Mouse (Mus musculus) layer of hippocampus, adult 18-20 months (tissue): ENCODE measurements around the gene Ifnl2. TPM values are rescaled to one million over a fixed set of nuclear protein-coding genes. Genes with fewer than 3 reads are reported as not detected.
"Not testable (repeated sequence)": the region's sequence is repeated elsewhere in the genome, so short reads cannot be mapped to it uniquely, and the experiment has no call there.

Source experiments
- DNase-seq, 2 experiments: peaks; one replicate each; pipeline ENCODE4 v3.0.0; 2022; ENCODE audit warnings: low spot score in 2 of 2
- long read RNA-seq: library from polyadenylated mRNA; stranded (forward); transcript quantifications from one replicate; pipeline ENCODE4 v2.0.0, GENCODE M21; 2021
- total RNA-seq, 2 experiments: library from RNA; stranded (reverse); gene quantifications; 2 replicates each; pipeline ENCODE4 v1.2.3; 2021

Gene Ifnl2
- total RNA-seq: not detected
- long read RNA-seq: 0 reads

GRCm38 (mm10) chr7:28510405-28510974, at the start of gene Ifnl2:
Gene Ifnl2 (minus strand): TSS chr7:28510455.
- DNase-seq: not testable (repeated sequence)

- no peak for DNase-seq
Measured at GRCm38 (mm10) chr7:28558486-28558885, 48.2 kb upstream of the Ifnl2 start.

GRCm38 (mm10) chr7:28557708-28558107, 47.5 kb upstream of the Ifnl2 start:
- no peak for DNase-seq

GRCm38 (mm10) chr7:28557069-28557468, 46.8 kb upstream of the Ifnl2 start:
- DNase-seq: no peak

- DNase-seq: no peak
Measured at GRCm38 (mm10) chr7:28555939-28556535, 45.8 kb upstream of the Ifnl2 start.

GRCm38 (mm10) chr7:28553076-28553475, 42.8 kb upstream of the Ifnl2 start:
- no peak for DNase-seq

GRCm38 (mm10) chr7:28547628-28548027, 37.4 kb upstream of the Ifnl2 start:
- no peak for DNase-seq

- DNase-seq: no peak
Measured at GRCm38 (mm10) chr7:28547154-28547553, 36.9 kb upstream of the Ifnl2 start, which contains the start of gene Nccrp1. Gene Nccrp1 (minus strand): TSS chr7:28547254.

GRCm38 (mm10) chr7:28546649-28547048, 36.4 kb upstream of the Ifnl2 start:
- no peak for DNase-seq

- DNase-seq: no peak
Measured at GRCm38 (mm10) chr7:28545891-28546210, 35.6 kb upstream of the Ifnl2 start.

- DNase-seq: no peak
Measured at GRCm38 (mm10) chr7:28545048-28545890, 35.0 kb upstream of the Ifnl2 start.

GRCm38 (mm10) chr7:28544051-28544601, 33.9 kb upstream of the Ifnl2 start:
- DNase-seq: no peak

- no peak for DNase-seq
Measured at GRCm38 (mm10) chr7:28540526-28540925, 30.3 kb upstream of the Ifnl2 start, which contains the start of gene Sycn. Gene Sycn (plus strand): TSS chr7:28540885.

- not testable (repeated sequence) for DNase-seq
Measured at GRCm38 (mm10) chr7:28538886-28539285, 28.6 kb upstream of the Ifnl2 start.

GRCm38 (mm10) chr7:28532005-28532404, 21.8 kb upstream of the Ifnl2 start:
- no peak for DNase-seq

- peak; percentile 28 to 67 for DNase-seq
Measured at GRCm38 (mm10) chr7:28527922-28528719, 17.9 kb upstream of the Ifnl2 start.

- DNase-seq: not testable (repeated sequence)
Measured at GRCm38 (mm10) chr7:28522536-28522935, 12.3 kb upstream of the Ifnl2 start, which contains the start of gene Ifnl3. Gene Ifnl3 (plus strand): TSS chr7:28522836.

- DNase-seq: no peak
Measured at GRCm38 (mm10) chr7:28511441-28511840, 1.2 kb upstream of the Ifnl2 start.

- DNase-seq: not testable (repeated sequence)
Measured at GRCm38 (mm10) chr7:28509121-28509520, 1.1 kb downstream of the Ifnl2 start.

- DNase-seq: no peak
Measured at GRCm38 (mm10) chr7:28505585-28505984, 4.7 kb downstream of the Ifnl2 start.

GRCm38 (mm10) chr7:28495426-28495825, 14.8 kb downstream of the Ifnl2 start:
- no peak for DNase-seq
